Mouse (Mus musculus) adrenal gland, adult 8-10 months (tissue): ENCODE data around the gene Pdcd6. TPM values are rescaled to one million over a fixed set of nuclear protein-coding genes. Genes with fewer than 3 reads are reported as not detected.

Experiments
- DNase-seq: peaks from one replicate; pipeline ENCODE4 v3.0.0; 2022
- total RNA-seq, 4 experiments: library from RNA; stranded (reverse); gene quantifications; 2 replicates each; pipeline ENCODE4 v1.2.4; 2022

Gene Pdcd6
- total RNA-seq = 100 to 1,000 TPM; 143 to 193 (median 171) TPM

DNA sequence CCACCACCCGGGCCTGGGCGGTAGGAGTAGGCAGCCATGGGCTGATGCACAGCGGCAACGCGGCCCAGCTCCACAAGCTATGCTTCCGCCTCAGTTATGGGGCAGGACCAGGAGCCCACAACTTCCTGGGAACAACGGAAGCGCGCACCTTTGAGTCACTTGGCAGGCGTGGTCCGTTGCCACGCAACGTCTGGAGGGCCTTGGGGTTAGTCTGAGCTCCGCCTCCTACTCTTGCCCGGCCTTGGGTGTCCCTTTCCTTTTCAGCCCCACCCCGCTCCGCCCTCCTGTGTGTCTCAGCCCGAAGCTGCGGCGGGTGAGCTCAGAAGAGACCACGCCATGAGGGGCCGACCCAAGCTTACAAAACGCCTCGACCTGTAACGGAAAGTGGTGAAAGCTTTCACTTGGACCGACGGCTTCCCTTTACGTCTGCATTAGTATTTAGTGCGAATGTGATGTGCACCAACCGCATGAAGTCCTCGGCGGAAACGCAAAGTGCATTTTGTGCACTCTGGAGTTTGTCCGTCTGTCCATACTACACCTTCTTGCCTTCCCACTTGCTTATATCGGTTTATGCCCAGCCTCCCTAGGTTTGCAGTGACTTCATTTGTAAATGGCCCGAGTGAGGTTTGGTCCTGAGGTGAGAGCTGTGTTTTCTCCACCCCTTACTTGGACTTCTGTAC lies at the start of gene Pdcd6:
Pdcd6 (minus strand) TSS at position 411 of the 680 bp plus-strand sequence.
- peak; percentile 97 for DNase-seq

DNA sequence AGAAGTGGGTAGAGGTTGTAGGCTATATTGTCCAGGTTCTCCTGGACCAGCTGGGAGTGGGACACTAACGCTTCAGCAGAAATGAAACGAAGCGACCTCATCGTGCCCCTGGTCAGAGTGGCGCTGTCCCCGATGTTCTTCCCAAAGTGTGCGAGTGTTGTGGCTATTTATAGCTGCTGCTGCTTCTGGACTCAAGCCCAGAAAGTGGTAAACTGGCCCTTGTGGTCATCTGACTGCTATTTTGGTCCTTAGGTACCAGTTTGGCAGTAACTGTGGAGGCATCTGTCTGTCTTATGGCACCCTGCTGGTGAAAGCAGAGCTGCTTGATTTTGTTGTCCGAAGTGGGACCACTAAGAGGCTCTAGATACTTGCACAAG lies 46.5 kb upstream of the Pdcd6 start, which contains the start of gene Lrrc14b:
Lrrc14b (minus strand) TSS at position 147 of the 377 bp plus-strand sequence.
- peak; percentile 30 for DNase-seq

DNA sequence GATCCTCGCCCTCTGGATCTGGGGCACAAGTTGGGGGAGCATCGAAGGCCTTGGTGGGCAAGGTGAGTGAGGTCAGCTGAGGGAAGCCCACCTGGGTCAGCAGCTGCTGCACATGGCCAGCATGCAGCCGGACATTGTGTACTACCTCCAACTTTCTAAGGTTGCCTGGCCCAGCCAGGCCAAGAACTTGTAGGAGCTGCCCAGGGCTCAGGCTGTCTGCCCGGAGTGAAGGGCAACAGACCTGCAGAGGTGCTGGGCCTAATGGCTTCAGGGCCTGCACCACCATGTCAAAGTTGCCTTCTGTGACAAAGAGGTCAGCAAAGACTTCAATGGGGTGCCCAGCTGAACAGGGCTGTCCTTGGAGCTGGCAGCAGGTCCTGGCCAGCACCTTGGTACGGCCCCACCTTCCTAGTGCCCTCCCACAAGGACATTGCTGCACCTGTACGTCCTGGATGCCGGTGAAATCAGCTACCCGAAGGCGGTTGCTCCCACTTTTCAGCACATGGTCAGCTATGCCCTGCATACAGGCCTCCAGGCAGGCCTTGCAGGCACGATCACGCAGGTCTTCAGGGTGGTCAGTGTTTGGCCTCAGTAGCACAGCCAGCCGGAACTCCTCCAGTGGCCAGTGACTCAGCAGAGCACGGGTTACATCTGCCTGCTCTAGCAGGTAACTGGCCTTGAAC lies 45.9 kb upstream of the Pdcd6 start:
- no peak for DNase-seq

DNA sequence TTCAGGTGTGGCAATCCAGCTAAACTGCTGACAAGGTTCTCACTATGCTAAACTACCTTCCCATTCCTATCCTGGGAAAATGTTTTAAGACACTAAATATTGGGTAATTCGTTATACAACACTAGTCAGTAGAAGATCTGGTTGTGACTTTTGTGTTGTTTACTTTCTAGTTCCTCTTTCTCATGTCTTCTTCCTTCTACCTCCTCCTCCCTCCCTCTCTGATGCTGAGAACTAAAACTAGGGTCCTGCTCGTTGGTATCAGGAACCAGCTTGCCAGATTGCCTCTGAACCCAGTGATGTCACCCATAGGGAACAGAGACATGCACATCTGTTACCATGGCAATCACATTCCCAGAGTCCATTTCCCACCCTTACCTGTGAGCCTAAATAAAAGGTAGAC lies 44.8 kb upstream of the Pdcd6 start:
- no peak for DNase-seq

DNA sequence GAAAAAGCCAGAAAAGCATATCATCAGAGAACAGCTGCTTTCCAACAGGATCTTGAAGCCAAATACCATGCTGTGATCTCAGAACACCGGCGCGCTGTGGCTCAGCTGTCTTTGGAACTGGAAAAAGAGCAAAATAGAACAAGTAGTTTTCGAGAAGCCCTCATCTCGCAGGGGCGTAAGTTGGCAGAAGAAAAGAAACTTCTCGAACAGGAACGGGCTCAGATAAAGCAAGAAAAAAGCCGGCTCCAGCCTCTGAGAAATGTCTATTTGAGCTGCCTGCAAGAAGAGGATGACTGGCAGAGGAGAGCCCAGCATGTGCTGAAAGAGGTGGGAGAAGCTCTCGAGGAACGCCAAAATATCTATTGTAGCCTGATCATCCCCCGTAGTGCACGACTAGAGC lies 39.1 kb upstream of the Pdcd6 start:
- DNase-seq = no peak

DNA sequence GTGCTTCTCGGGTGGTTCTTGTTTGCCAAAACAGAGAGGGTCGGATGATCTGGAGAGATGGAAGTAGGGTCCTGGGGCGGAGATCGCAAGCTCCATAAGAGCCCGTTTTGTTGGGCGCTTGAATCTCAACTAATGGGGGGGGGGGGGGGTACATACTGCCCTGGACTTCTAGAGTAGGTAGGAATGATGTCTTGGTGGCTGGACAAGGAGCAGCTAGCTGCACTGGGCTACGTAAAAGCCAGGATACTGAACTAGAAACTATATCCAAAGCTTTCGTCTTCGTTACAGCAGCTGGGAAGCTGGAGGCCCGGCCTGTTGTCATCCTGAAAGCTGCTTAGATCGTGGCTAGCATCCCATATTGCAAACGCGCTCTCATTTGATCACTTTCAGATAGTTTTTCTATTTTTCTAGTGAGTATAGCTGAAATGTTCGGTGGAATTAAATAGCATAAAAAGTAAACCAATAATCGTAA lies 33.1 kb upstream of the Pdcd6 start:
- no peak for DNase-seq

DNA sequence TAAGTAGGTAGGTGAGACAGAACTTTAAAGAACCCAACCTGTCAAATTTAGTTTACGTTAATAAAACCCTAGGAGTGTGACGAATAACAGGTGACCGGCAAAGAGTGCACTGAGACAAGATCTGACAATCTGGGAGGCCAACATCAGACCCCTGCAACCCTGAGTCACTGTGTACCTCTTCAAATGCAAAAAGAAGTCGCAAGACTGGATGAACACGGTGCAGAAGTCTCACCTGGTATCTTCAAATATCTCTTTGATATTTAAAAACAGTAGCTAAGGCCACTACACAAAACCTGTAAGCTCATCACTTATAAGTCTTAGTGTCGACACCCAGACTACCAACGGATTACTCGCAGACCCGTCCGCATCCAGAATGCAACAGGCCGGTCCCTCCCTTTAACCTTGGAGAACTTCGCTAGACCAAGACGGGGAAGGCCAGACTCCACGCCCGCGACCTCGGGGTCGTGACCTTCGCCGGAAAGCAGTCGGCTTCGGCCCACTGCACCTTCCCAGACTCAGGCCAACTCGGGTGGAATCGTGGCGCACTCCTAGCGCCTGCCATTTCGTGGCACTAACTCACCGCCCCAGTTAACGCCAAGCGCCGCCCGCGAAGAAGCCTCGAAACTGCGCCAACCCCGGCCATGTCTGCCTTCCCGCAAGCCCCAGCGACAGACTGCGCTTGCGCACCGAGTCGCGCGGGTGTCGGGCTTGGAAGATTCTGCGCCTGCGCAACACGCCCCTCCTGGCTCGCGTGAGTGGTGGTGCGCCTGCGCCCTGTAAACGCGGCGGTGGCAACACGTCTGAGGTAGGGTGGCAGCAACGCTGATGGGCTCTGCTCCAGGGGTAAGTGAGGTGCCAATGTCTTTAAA lies 32.4 kb upstream of the Pdcd6 start, which contains the start of the genes Sdha and Ccdc127:
Sdha (minus strand) TSS at position 715 of the 869 bp plus-strand sequence.
Ccdc127 (plus strand) TSS at position 744 of the 869 bp plus-strand sequence.
- peak; percentile 94 for DNase-seq

DNA sequence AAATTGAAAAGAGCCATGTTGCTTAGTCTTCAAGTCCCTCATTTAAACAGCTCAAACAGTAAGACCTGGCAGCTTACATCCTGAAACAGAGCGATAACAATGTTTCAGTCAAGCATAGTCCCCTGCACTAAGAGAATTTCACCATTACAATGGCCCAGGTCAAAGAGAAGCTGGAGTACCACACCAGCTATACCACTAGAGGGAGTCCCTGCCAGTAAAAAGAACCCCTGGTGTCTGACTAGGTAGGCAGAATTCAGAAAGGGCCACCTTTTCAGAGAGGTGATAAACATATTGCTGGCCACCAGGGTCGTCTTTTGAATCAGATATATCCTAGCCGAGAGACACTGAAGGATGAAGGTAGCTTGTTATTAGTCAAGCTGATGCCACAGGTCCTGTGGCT lies 23.7 kb upstream of the Pdcd6 start:
- no peak for DNase-seq

DNA sequence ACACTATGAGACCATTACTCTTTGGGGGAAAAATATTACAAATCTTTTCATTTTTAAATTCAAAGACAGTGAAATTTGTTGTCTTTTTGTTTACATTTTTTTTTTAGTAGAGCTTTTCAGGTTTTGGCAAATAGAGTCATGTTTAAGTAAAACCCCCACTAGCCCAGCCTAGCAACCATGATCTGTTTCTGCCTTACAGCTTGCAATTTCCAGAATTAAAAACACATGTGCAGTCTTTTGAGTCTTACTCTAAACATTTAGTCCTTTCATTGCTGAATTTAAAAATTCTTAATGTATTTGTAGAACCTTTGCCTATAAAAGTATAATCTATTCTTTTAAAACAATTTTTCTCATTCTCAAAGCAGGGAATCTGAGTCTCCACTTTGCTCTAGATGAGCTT lies 11.9 kb upstream of the Pdcd6 start:
- DNase-seq = no peak

DNA sequence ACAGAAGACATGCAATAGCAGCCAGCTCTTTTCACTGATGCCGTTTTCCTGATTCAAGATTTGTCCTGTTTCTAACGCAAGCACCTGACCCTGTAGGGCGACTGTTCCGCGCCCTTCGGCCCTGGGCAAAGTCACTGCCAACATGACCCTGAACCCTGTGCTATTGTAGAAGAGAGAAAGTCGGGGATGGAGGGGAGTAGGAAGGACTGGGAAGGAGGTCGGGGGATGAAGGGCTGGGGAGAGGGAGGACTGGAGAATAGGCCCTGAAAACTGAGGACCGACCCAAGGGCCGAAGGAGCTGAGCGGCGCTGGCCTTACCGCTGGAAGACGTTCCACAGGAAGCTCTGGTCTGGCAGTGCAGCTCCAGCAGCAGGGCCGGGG lies 601 bp downstream of the Pdcd6 start:
- DNase-seq = no peak

DNA sequence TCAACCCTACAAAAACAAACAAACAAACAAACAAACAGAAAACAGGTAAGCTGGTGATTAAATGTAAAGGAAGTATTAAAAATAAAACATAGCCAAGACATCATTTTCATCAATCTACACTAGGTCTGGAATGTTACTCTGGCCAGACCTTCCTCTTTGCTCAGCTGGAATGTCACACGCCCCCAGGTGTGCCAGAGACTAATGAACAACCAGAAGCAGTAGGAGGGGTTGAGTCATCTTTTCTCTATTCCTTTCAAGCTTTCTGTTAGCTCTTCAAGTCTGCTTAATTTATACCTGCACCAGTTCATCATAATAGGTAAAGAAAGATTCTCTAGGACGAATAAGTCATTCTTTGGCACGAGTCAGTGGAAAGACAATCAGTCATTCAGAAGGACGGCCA lies 994 bp downstream of the Pdcd6 start:
- no peak for DNase-seq

DNA sequence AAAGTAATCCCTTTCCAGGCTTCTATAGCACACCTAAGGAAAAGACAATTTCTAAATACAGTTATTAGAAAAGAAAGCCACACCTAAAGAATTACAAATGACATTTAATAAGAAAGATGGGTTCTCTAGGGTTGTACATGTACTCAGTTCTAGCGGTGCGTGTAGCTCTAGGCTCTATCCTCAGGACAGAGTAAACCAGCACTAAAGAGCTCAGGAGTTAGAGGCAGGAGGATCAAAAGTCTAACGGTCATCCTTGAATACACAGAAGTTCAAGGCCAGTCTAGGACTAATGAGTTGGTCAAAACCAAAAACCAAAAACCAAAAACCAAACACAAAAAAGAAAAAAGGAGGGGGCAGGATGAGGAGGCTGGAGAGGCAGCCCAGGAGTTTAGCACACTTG lies 2.8 kb downstream of the Pdcd6 start:
- DNase-seq = no peak

DNA sequence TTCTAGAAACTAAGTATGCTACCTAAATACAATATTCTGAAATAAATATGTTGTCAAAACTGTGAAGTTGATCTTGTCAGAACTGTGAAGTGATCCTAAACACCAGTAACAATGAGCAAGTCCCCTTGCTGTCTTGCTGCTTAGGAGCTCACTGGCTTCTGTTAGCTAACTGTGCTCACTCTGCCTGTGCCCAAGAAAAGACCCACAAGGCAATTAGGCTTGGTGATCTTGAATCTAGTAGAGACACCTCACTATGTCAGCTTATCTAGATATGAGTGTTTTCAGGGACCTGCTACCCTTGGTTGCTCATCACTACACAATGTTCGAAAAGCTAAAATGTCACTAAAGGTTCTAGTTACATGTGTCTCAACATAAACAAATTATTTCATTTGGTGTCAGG lies 11.6 kb downstream of the Pdcd6 start:
- DNase-seq = no peak

DNA sequence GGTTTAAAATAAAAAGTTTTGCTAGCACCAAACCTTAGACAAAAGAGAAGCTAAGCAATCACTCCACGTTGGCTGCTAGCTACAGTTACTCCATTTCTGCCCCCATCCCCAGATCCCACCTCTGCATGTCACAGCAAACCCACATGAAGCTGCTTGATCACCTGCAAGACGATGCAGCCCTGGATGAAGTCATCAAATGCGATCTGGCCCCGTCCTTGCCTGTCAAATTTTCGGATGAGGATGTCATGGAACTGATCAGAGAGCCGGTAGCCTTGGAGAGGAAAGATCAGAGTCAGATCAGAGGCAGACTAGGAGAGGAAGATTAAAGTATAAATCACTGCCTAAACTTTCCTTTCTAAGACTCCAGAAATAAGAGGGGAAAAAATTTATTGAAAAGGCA lies 12.0 kb downstream of the Pdcd6 start:
- DNase-seq = peak; percentile 57

DNA sequence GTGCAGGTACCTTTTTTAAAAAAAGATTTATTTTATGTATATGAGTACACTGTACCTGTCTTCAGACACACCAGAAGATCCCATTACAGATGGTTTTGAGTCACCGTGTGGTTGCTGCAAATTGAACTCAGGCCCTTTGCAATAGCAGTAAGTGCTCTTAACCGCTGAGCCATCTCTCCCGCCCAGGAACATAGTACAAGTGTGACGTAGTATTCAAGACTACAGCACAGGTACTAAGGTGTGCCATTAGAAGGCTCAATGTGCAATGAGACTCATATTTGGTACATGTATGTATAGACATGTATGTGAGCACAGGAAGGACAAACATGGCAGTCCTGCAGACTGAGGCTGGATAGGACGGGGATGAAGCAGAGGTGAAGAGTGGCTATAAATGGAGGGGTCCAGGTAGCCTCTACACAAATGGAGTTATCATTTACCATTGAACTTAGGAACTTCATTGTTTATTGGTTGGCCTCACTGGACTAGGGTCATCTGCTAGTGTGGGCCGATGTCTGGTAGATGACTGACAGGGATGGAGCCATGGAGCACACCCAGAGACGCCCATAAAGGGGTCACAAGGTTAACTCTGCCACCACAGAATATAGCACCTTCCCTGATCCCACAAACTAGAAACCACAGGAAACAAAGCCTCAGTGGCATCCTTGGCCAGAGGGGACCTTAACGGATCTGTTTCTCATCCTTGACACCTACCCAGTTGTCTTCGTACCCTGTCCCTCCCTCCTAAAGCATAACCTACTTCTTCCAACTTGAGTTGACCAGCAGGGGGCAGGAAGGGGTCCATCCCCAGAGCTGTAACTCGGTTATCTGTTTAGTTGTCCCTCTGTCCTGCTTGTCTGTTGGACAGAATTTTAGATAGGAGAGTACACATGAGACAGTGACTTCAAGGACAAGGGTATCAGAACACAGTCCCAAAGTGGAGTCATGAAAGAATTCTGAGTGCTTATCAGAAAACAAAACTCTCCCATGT lies 15.0 kb downstream of the Pdcd6 start:
- no peak for DNase-seq

DNA sequence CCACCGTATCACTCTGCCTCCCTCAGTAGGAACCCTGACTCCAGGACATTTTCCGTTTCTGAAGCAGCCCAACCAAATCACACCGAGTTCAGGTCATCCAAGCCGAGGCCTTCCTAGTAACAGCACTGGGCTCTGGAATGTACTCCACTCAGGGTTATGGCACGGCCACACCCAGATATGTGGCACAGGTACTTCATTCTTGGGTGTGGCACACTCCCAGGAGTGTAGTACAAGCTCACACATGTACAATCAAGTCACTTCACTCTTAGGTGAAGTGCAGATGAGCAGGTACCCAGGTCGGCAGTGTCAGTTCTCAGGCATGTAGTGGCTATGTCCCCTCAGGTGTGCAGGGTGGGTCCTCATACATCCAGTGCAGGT lies 15.8 kb downstream of the Pdcd6 start:
- no peak for DNase-seq

DNA sequence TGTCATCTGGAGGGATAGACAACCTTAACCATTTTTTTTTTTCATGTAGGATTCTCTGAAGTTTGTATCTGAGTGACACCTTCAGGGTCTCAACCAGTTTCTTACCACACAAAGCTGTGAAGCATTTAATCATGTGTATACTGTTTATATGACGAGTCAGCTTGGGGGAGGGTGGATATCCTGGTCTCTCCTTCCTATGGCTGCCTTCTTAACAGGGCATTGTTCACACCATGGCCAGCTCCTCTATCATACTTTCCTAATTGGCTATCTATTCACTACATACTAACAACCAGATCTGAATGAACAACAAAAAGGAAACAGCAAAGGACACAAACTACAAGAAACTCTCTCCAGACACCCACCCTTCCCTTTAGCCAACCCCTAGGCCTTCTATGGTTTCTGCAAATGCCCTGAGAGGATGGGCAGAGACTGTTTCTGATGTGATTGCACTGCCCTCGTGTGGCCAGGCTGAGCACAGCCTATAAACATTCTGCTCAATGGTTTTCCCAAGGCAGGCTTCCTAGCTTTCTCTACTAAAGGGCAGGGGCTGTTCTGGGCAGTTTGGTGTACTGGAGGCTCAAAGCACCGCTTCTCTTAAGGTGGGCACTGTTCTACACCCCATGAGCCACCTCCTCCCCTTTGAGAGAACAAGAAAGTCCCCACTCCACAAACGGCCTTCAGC lies 16.3 kb downstream of the Pdcd6 start:
- peak; percentile 43 for DNase-seq

DNA sequence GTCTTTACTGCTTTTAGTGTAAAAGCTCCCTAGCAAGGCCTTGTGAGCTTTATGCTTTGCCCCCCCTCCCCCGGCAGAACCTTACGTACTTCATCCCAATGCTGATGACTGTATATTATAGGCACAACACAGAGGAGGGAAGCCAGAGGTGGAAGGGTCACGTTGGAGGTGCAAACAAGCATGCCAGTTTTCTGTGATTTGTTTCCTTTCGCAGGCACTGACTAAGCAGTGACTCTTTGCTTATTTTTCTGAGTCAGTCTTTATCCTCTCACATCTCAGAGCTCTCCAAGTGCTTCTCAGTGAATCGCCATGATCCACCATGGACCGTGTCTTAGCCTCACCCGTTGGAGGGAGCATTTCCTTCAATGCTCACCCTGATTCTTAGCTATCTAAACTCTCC lies 21.0 kb downstream of the Pdcd6 start:
- no peak for DNase-seq

DNA sequence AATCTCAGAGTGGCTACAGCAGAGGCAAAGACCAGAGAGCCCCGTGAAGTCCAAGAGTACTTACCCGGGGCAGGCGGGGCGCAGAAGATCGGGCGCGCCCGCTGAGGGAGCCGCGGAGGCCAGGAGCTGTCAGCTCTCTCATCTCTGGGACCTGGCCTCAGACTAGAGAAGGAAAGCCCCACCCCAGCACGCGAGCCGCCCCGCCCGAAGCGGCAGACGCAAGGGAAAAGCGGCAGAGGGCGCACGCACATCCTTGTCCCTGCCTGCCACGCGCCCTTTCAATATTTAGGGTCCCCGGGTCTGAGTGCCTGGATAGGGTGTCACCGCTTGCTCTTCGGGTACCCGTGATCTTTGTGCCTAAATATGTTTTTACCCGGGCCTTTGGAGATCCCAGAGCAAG lies 25.2 kb downstream of the Pdcd6 start, which contains the start of gene Ahrr:
Ahrr (minus strand) TSS at position 165 of the 400 bp plus-strand sequence.
- peak; percentile 43 for DNase-seq

DNA sequence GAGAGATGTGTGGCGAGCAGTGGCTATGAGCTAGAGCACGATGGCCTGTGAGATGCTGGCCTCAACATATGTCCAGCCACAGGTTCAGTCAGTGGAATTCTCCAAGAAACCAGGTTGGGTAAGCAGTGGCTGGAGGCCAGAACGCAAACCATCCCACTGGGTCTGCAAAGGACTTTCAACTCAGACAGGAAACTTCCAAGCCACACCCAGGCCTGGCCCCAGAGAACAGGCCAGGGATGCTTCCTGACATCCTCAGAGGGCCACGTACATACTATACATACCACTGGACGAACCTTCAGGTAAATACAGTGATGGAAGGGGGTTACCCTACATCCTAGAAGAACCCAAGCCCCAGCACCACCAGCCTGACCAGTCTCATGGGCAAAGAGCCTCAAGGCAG lies 27.7 kb downstream of the Pdcd6 start:
- DNase-seq = no peak

DNA sequence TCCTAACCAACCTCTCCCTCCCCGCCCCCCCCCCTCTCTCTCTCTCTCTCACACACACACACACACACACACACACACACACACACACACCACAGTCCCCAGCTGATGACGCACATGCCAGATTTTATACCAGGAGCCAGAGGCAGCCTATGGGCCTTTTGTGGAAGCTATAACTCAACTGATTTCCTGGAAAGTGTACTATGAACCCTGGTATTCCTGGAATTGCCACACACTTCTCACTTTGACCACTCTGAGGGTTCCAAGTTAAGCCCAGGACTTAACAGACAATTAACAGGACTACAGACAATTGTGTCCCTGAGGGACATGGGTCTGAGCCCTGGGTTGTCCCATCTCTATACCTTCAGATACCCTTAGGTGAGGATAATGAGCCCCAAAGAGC lies 35.1 kb downstream of the Pdcd6 start:
- DNase-seq = no peak
